Mouse (Mus musculus): ENCODE results near the gene Bloc1s5.

DNA sequence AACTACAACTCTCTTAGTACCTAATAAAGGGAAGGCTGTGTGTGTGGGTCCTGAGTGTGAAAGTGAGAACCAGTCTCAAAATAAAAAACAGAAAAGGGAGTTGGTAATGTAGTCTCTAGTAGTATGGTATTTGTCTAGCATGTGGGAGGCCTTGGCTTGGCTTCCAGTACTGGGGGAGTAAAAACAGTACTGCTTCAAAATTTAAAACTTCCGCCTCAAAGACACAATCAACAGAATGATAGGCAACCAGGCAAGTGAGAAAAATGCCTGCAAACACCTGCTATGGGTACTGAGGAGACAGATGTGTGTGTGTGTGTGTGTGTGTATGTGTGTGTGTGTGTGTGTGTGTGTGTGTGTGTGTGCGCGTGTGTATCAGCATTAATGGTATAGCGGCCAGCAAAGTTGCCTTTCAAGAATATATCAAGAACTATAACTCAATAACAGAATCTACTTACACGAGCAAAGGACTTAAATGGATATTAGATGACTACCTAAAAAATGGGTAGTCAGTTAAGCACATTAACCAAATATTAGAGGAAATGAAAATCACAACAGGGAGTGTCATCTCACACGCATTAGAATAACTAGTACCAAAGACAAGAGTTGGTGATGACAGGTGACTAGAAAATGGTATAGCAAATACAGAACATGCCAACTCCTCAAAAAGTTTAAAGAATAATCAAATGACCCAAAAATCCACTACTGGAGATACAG is 1.5 kb downstream of the Bloc1s5 start:
- TF ChIP-seq CTCF (IDR thresholded peaks at IDR 0.05; ENCODE audit: insufficient read depth, low read depth, low read length) (no peak), POLR2A (IDR thresholded peaks at IDR 0.05; ENCODE audit: insufficient read depth, low read depth, low read length) (no peak)
